Mouse (Mus musculus) ovary, adult 18-20 months (tissue): ENCODE results near the gene Naa16.

Source experiments
- DNase-seq: peaks from one replicate; pipeline ENCODE4 v3.0.0; 2022; ENCODE audit warnings: low spot score, mixed read lengths

Gene Naa16

GRCm38 (mm10) chr14:79275441-79275840 lies 115.1 kb downstream of the Naa16 start:
- no peak for DNase-seq
